Mouse (Mus musculus): ENCODE data around the gene Rcan1. TPM values are rescaled to one million over a fixed set of nuclear protein-coding genes. Genes with fewer than 3 reads are reported as not detected.
A peak's percentile ranks its signal among the peaks of the same experiment; 100 is the strongest.
"Not testable (repeated sequence)": the region's sequence is repeated elsewhere in the genome, so short reads cannot be mapped to it uniquely, and the experiment has no call there.

The Rcan1 gene
- 100 to 1,000 TPM; 117 to 127 TPM for total RNA-seq (2021)

DNA sequence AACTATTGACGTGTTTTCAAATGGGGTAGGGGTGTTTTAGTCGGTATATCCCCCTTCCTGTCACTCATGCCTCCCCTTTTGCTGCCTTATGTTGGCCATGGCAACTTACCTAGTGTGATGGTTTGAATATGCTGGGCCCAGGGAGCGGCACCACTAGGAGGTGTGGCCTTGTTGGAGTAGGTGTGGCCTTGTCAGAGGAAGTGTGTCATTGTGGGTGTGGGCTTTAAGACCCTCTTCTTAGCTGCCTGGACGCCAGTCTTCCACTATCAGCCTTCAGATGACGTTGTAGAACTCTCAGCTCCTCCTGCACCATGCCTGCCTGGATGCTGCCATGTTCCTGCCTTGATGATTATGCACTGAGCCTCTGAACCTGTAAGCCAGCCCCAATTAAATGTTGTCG lies at the start of gene Rcan1:
Gene Rcan1 (minus strand): TSS at position 162 of the 400 bp plus-strand sequence.
- no peak for DNase-seq

- peak; percentile 58 for DNase-seq
Measured at GRCm38 (mm10) chr16:92519820-92520492, 49.3 kb upstream of the Rcan1 start.

GRCm38 (mm10) chr16:92518718-92519117 lies 48.1 kb upstream of the Rcan1 start:
- no peak for DNase-seq

- DNase-seq = peak; percentile 70
Measured at GRCm38 (mm10) chr16:92516139-92516538, 45.5 kb upstream of the Rcan1 start.

DNA sequence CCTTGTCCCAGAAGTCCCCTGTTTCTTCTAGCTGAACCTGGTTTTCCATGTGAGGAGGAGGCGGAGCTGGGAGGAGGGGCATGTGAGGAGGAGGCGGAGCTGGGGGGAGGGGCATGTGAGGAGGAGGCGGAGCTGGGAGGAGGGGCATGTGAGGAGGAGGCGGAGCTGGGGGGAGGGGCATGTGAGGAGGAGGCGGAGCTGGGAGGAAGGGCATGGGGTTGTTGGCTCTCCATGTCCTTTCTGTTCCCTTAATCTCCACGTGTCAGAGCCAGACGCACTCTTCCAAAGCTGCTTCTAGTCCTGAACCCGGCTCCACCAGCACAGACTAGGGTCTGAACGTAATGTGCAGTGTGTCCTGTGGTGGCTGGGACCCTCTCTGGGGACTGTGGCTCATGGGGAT lies 44.2 kb upstream of the Rcan1 start:
- not testable (repeated sequence) for DNase-seq

GRCm38 (mm10) chr16:92511773-92512391 lies 41.2 kb upstream of the Rcan1 start:
- DNase-seq = peak; percentile 49

DNA sequence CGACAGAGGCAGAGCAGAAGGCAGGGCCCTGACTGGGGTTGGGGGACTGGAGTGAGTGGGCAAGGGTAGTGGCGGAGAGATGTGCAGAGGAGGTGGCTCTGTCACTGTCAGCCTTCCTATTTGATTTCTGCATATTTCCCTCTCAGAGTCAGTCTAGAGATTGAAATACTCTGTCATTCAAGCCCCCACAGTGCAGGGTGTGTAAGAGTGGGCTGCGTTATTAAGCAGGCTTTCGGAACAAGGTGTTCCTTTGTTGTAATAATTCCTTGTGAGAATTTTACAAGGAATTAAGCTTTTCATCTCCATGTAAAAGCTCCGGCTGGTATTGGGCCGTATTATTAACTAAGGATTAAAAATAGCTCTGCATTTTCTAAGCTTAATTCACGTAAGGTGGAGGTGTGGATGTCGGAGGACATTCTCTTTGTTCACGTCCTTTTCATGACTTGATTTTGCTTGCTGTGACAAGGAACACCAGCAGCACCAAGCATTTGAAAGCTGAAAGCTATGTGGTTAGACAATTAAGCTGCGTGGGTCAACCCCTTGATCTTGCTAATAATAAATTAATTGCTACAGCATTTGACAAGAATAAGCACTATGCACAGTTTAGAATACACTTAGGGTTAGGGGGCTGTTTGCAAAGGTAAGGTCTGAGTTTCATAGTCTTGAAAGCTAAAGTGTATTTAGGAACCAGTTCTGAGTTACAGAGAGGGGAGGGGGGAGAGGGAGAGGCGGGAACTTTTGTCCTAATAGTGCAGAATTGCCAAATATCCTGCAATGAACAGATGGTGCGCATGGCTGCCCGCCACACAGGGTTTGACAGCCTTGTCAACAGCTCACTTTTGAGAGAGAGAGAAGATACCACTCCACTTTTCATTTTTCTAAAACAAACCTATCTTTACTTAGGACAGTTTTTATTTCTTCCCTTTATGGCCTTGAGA lies 40.4 kb upstream of the Rcan1 start:
- peak; percentile 25 for DNase-seq

DNA sequence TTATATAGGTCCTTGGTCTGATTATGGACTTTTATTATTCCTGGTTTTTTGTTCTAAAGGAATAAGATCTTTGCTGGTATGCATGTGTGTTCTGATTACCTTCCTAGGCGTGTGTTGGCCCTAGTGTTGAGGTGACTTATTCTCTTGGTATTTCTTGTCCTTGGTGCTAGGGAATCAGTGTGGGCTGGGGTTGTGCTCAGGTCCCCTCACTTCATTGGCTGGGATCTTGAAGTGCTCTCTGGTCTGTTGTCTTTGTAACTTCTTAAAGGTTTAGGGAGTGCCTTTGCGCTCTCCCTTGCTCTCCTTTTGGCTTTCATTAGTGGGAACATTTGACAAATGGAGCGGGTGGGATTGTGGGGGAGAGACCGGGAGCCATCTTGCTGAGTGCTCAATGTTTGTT lies 36.9 kb upstream of the Rcan1 start:
- DNase-seq = no peak

DNA sequence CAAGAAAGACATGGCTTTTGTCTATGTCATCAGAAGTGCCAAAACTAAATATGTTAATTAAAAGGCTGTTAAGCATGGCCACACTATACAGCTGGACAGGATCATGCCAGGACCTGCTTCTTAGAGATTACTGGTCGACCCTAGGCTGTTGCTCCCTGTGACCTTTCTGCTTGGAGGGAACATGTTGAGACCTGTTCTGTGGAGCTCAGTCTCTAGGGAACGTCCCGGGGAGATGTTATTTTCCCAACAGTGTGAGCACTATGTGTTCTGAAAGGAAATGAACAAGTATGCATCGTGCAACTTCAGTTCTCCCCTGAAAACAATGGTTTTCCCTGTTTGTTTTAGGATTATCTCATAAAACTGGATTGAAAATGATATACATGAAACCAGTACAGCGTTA lies 32.4 kb upstream of the Rcan1 start:
- DNase-seq = no peak

- no peak for DNase-seq
Measured at GRCm38 (mm10) chr16:92500534-92500933, 29.9 kb upstream of the Rcan1 start.

- DNase-seq = no peak
Measured at GRCm38 (mm10) chr16:92499324-92499723, 28.7 kb upstream of the Rcan1 start.

GRCm38 (mm10) chr16:92498589-92498981 lies 27.9 kb upstream of the Rcan1 start:
- DNase-seq = no peak

DNA sequence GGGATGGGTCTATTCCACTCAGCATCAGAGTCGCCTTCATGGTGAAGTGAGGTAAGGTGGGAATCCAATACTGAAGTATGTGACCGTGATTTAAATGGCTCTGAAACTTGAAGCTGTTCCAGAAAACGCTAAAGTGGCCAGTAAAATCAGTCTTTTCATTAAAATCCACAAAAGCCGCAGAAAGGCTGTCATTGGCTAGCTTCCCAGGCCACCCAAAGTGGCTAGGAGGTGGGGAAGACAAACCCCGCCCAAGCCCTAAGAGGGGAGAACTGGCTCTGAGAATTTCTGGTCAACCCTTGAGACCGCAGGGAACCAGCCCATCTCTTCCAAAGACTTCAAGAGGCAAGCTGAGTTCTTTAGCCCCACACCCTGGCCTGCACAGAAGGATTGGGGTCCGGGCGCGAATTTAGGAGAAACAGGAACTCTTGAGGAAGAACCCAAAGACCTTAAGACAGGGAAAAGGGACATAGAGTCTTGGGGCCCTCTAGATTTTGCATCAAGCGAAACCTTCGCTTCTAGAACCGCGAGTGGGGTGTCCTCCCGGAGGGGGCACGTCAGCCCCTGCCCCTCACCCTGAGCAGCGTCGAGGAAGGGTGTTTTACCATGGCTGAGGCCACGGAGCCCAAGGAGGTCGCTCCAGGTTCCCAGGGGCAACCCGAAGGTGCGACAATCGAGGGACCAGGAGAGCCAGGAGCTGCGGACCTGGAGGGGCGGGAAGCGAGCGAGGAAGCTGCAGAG lies 27.4 kb upstream of the Rcan1 start:
- no peak for DNase-seq

DNA sequence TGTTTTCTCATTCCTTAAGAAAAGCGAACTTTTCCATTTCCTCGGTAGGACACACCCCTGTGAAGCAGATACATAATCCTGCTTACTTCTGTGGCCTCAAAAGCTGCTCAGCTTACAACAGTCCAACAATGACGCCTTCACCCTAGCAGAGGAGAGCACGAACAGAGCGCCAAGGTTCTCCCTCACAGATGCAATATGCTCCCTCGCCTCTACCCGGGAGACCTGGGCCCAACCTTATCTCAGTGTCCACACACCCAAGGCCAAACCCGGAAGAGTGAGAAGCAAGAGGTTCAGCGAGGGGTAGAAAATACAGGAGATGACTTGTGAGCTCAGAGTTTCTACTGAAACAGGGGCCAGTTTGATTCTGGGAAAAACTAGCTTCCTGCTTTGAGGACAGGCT lies 18.7 kb upstream of the Rcan1 start:
- DNase-seq = no peak

GRCm38 (mm10) chr16:92488456-92488855 lies 17.8 kb upstream of the Rcan1 start:
- DNase-seq = no peak

- DNase-seq = peak; percentile 67
Measured at GRCm38 (mm10) chr16:92487489-92487888, 16.8 kb upstream of the Rcan1 start.

DNA sequence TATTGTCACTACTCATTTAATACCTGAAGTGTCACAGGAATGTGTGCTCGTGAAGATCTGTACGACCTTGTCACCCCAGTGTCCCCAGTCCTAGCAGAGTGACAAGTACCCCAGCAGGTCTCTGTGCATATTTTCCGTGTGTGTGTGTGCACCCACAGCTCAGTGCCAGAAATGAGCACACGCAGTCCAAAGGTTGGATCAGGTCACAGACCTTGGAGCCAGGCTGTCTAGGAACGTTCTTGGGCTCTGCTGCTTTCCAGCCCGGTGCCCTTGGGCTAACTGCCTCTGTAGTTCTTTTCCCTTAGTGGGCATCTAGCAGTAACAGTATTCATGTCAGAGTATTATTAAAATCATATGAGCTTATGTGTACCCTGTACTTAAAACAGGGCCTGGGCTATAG lies 16.4 kb upstream of the Rcan1 start:
- no peak for DNase-seq

- no peak for DNase-seq
Measured at GRCm38 (mm10) chr16:92485436-92485835, 14.8 kb upstream of the Rcan1 start, which contains the start of gene Clic6. TSS of gene Clic6 (plus strand) at chr16:92485736.

GRCm38 (mm10) chr16:92478561-92479150 lies 8.0 kb upstream of the Rcan1 start:
- peak; percentile 80 for DNase-seq

- peak; percentile 70 for DNase-seq
Measured at GRCm38 (mm10) chr16:92475093-92475860, 4.6 kb upstream of the Rcan1 start.

DNA sequence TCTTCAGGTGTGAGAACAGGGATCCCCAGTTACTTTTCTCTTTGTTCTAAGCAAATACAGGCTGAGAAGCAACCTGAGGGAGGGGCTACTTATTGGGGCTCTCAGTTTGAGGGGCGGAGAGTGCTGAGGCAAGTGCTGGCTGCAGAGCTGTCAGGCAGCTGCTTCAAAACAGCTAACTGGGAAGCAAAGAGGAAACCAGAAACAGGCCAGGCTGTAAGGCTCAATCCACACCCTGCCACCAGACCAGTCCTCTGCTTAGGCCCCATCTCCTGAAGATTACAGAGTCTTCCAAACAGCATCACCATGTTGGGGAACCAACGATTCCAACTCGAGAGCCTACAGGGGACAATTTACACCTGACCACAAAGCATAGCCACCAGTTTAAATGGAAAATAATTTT lies 2.2 kb upstream of the Rcan1 start:
- DNase-seq = no peak

Data from heart, postnatal 4 days (tissue).